Mouse (Mus musculus) liver, embryonic 16.5 days (tissue): ENCODE data around the gene Bbc3. TPM values are rescaled to one million over a fixed set of nuclear protein-coding genes. Genes with fewer than 3 reads are reported as not detected.
A peak's percentile ranks its signal among the peaks of the same experiment; 100 is the strongest.

Source experiments
- ATAC-seq: fragments of 200-750 bp; cut with Nextera tagmentation; 2 replicates; pipeline ENCODE4 v1.8.0; 2017; ENCODE audit warnings: low read depth, mild to moderate bottlenecking, moderate number of reproducible peaks, moderate library complexity
- H3K27ac ChIP-seq: fragments of 300-500 bp; sonication (generic); 2 replicates; pipeline ENCODE4 v1.5.1; 2014; ENCODE audit warnings: mild to moderate bottlenecking, low read length
- H3K27me3 ChIP-seq: fragments of 300-500 bp; sonication (generic); 2 replicates; pipeline ENCODE4 v1.6.1; 2014; ENCODE audit warnings: low read depth, low read length, mixed read lengths; ENCODE audit not compliant: control insufficient read depth, insufficient read depth
- H3K36me3 ChIP-seq: fragments of 300-500 bp; sonication (generic); 2 replicates; pipeline ENCODE4 v1.6.1; 2014; ENCODE audit warnings: mild to moderate bottlenecking; ENCODE audit not compliant: control insufficient read depth, insufficient read depth
- H3K4me1 ChIP-seq: fragments of 300-500 bp; sonication (generic); 2 replicates; pipeline ENCODE4 v1.6.1; 2014; ENCODE audit warnings: low read depth, low read length, mixed read lengths; ENCODE audit not compliant: control insufficient read depth
- H3K4me2 ChIP-seq: fragments of 300-500 bp; sonication (generic); 2 replicates; pipeline ENCODE4 v1.6.1; 2014; ENCODE audit warnings: low read depth, low read length, mixed read lengths
- H3K4me3 ChIP-seq: fragments of 300-500 bp; sonication (generic); 2 replicates; pipeline ENCODE4 v1.5.1; 2014; ENCODE audit warnings: low read depth, mild to moderate bottlenecking, low read length
- H3K9ac ChIP-seq: fragments of 300-500 bp; sonication (generic); 2 replicates; pipeline ENCODE4 v1.6.1; 2014; ENCODE audit warnings: low read depth, low read length
- H3K9me3 ChIP-seq: fragments of 300-500 bp; sonication (generic); replicated peaks from 2 replicates; pipeline ENCODE4 v1.6.1; 2016; ENCODE audit warnings: low read length; ENCODE audit not compliant: control insufficient read depth
- WGBS: fragments of 180-500 bp; shearing (Covaris S2); extraction: QIAGEN DNeasy Blood & Tissue Kit; methylation state at CpG from one replicate; pipeline ENCODE4 v1.1.7; 2014; ENCODE audit not compliant: insufficient replicate concordance; 5-methylcytosine and 5-hydroxymethylcytosine counted together
- polyA plus RNA-seq: library from polyadenylated mRNA; unstranded; fragments of >200 nt; fragmentation: Nextera tagmentation; extraction: Ambion mirVana; gene quantifications from 2 replicates; pipeline ENCODE4 v1.2.1, GENCODE M21; 2015

Gene Bbc3
- polyA plus RNA-seq, 1 experiment from 2014 or later = 4.1 TPM

- Histone ChIP-seq H3K9ac (peak overlapping the region; percentile 97), H3K27ac (peak overlapping the region; percentile 98), H3K4me1 (peaks cover 68% of the 10 kb centered on the region), H3K9me3 (no peaks in the 10 kb centered on the region), H3K4me2 (peak overlapping the region; percentile 100), H3K27me3 (peaks cover 17% of the 10 kb centered on the region), H3K4me3 (peak overlapping the region; percentile 98), H3K36me3 (peaks cover 2% of the 10 kb centered on the region; the same call in 1 of the 2 replicates)
- ATAC-seq = no peak
- under 1% methylated on average over 14 of the region's 14 CpGs for WGBS
These were observed 3.3 kb downstream of the Bbc3 start for GRCm38 (mm10) chr7:16311453-16312004.

- Histone ChIP-seq H3K27me3 (peaks cover 17% of the 10 kb centered on the region), H3K9ac (peak overlapping the region; percentile 97), H3K4me1 (peaks cover 68% of the 10 kb centered on the region), H3K4me2 (peak overlapping the region; percentile 100), H3K36me3 (peaks cover 6% of the 10 kb centered on the region), H3K4me3 (peak overlapping the region; percentile 98), H3K27ac (peak overlapping the region; percentile 98), H3K9me3 (no peaks in the 10 kb centered on the region)
- WGBS = under 1% methylated on average over 41 of the region's 49 CpGs
- ATAC-seq = no peak
These were observed 3.9 kb downstream of the Bbc3 start for GRCm38 (mm10) chr7:16312011-16312671.

- H3K27ac ChIP-seq = peak overlapping the region; percentile 98
- H3K27me3 ChIP-seq = peaks cover 17% of the 10 kb centered on the region
- H3K36me3 ChIP-seq = peaks cover 10% of the 10 kb centered on the region
- 0% methylated on average over 12 of the region's 12 CpGs for WGBS
- peak overlapping the region; percentile 100 for H3K4me2 ChIP-seq
- peak; percentile 16; the same call in 1 of the 2 replicates for ATAC-seq
- no peaks in the 10 kb centered on the region for H3K9me3 ChIP-seq
- H3K4me3 ChIP-seq = peak overlapping the region; percentile 98
- H3K9ac ChIP-seq = peak overlapping the region; percentile 97
- H3K4me1 ChIP-seq = peaks cover 68% of the 10 kb centered on the region
These were observed 4.6 kb downstream of the Bbc3 start for GRCm38 (mm10) chr7:16312672-16313311.

GRCm38 (mm10) chr7:16313481-16314220 lies 5.5 kb downstream of the Bbc3 start:
- peak overlapping the region; percentile 97 for H3K9ac ChIP-seq
- peak overlapping the region; percentile 98 for H3K27ac ChIP-seq
- WGBS = under 1% methylated on average over 59 of the region's 66 CpGs
- peaks cover 12% of the 10 kb centered on the region for H3K36me3 ChIP-seq
- peaks cover 17% of the 10 kb centered on the region for H3K27me3 ChIP-seq
- peaks cover 62% of the 10 kb centered on the region for H3K4me1 ChIP-seq
- H3K9me3 ChIP-seq = no peaks in the 10 kb centered on the region
- peak overlapping the region; percentile 100 for H3K4me2 ChIP-seq
- ATAC-seq = peak; percentile 65
- peak overlapping the region; percentile 98 for H3K4me3 ChIP-seq

GRCm38 (mm10) chr7:16314221-16314775 lies 6.1 kb downstream of the Bbc3 start:
- H3K27ac ChIP-seq = peak overlapping the region; percentile 98
- ATAC-seq = no peak
- WGBS = 21% methylated on average over 13 of the region's 13 CpGs

GRCm38 (mm10) chr7:16315222-16315759 lies 7.1 kb downstream of the Bbc3 start:
- no peak overlapping the region for H3K9ac ChIP-seq
- no peak overlapping the region for H3K4me3 ChIP-seq
- H3K36me3 ChIP-seq = peaks cover 12% of the 10 kb centered on the region
- no peak for ATAC-seq
- H3K27ac ChIP-seq = 0 out of 2 replicates have a peak overlapping the region, but pooled peaks have one; percentile 7
- H3K4me2 ChIP-seq = no peak overlapping the region
- H3K9me3 ChIP-seq = no peaks in the 10 kb centered on the region
- peaks cover 50% of the 10 kb centered on the region for H3K4me1 ChIP-seq
- WGBS = 50% methylated on average over 4 of the region's 4 CpGs
- H3K27me3 ChIP-seq = peaks cover 17% of the 10 kb centered on the region

More at GRCm38 (mm10) chr7:16314221-16314775, 6.1 kb downstream of the Bbc3 start:
- Histone ChIP-seq H3K9me3 (no peaks in the 10 kb centered on the region), H3K9ac (peak overlapping the region; percentile 97), H3K27me3 (peaks cover 17% of the 10 kb centered on the region), H3K4me1 (peaks cover 56% of the 10 kb centered on the region), H3K4me3 (peak overlapping the region; percentile 98), H3K36me3 (peaks cover 12% of the 10 kb centered on the region), H3K4me2 (peak overlapping the region; percentile 100)

- ATAC-seq = no peak
- H3K4me1 ChIP-seq = peaks cover 32% of the 10 kb centered on the region
- no peak overlapping the region for H3K4me3 ChIP-seq
- peaks cover 7% of the 10 kb centered on the region for H3K27me3 ChIP-seq
- no peak overlapping the region for H3K27ac ChIP-seq
- no peak overlapping the region for H3K4me2 ChIP-seq
- no peak overlapping the region for H3K9ac ChIP-seq
- peaks cover 12% of the 10 kb centered on the region for H3K36me3 ChIP-seq
- WGBS = 74% methylated on average over 14 of the region's 14 CpGs
- H3K9me3 ChIP-seq = no peaks in the 10 kb centered on the region
These were observed 8.9 kb downstream of the Bbc3 start for GRCm38 (mm10) chr7:16317094-16317493.

GRCm38 (mm10) chr7:16319216-16319615 lies 11.0 kb downstream of the Bbc3 start:
- no peaks in the 10 kb centered on the region for H3K9me3 ChIP-seq
- H3K27ac ChIP-seq = no peak overlapping the region
- peaks cover 13% of the 10 kb centered on the region for H3K4me1 ChIP-seq
- no peak for ATAC-seq
- WGBS = 82% methylated on average over 4 of the region's 4 CpGs
- H3K4me2 ChIP-seq = no peak overlapping the region
- no peak overlapping the region for H3K9ac ChIP-seq
- no peaks in the 10 kb centered on the region for H3K27me3 ChIP-seq
- H3K4me3 ChIP-seq = no peak overlapping the region
- peaks cover 12% of the 10 kb centered on the region for H3K36me3 ChIP-seq
